Comparison of ENCODE assay signal across 15 mouse cellular contexts in genomic region chr9:45398336-45398735, GRCm38 (mm10). TPM values are rescaled to one million over a fixed set of nuclear protein-coding genes. Genes with fewer than 3 reads are reported as not detected.
DNase-seq lines count a peak whose midpoint lies in the region; ATAC-seq and TF ChIP-seq lines count a peak whose summit lies in the region.
"Had no signal": no experiment of that assay in that cellular context is flagged by ENCODE, and none has a peak within 500 bp of the region (broad histone marks: within the 10 kb centered on the region; RNA-seq: fewer than 3 reads in every experiment).

No protein-coding gene starts in this region.

- H3K9ac ChIP-seq in hindbrain, embryonic 13.5 days: no peak overlapping the region
- H3K9ac ChIP-seq: lung, embryonic 15.5 days had no signal

- WGBS in hindbrain, embryonic 13.5 days: 65% methylated on average over 1 of the region's 1 CpGs

- peaks cover 31% of the 10 kb centered on the region for H3K36me3 ChIP-seq in hindbrain, embryonic 13.5 days
- H3K36me3 ChIP-seq: lung, embryonic 15.5 days had no signal

- no peaks in the 10 kb centered on the region for H3K9me3 ChIP-seq in hindbrain, embryonic 13.5 days
- H3K9me3 ChIP-seq: lung, embryonic 15.5 days; midbrain, embryonic 10.5 days had no signal

- intact Hi-C loops in gastrocnemius, adult 2 months (cut with DNase I): no loop called here
- intact Hi-C loops in gastrocnemius, postnatal 36 days (cut with DNase I): no loop called here

- ATAC-seq in hindbrain, embryonic 13.5 days (ENCODE audit: low FRiP score): no peak

- peaks cover 7% of the 10 kb centered on the region; the same call in 1 of the 2 replicates for H3K27me3 ChIP-seq in hindbrain, embryonic 13.5 days
- H3K27me3 ChIP-seq: lung, embryonic 15.5 days had no signal

- H3K4me3 ChIP-seq in gastrocnemius, adult 2 months: no peak overlapping the region
- H3K4me3 ChIP-seq in hindbrain, embryonic 13.5 days: no peak overlapping the region
- H3K4me3 ChIP-seq: erythroblast, embryonic 14.5 days; lung, embryonic 15.5 days; midbrain, embryonic 10.5 days had no signal

- H3K4me2 ChIP-seq in hindbrain, embryonic 13.5 days: no peak overlapping the region
- H3K4me2 ChIP-seq: lung, embryonic 15.5 days had no signal

- DNase-seq in gastrocnemius, adult 2 months: peak; percentile 67
- no peak for DNase-seq in gastrocnemius, postnatal 36 days
- DNase-seq in brain, adult 2 months (ENCODE audit: low read depth, low spot score): peak; percentile 83
- peak; percentile 81 to 89 for DNase-seq in cerebellum, postnatal 25 days
- peak; percentile 69 to 81 for DNase-seq in kidney, postnatal 36 days
- DNase-seq in thymus, postnatal 36 days: no peak
- DNase-seq in layer of hippocampus, adult 9-10 months (ENCODE audit: low spot score): no peak
- DNase-seq: heart, adult 18-20 months; layer of hippocampus, adult 9-11 months; thymus, adult 2 months had no signal

- TF ChIP-seq CTCF in gastrocnemius, adult 2 months (IDR thresholded peaks at IDR 0.05): no peak

- H3K27ac ChIP-seq in gastrocnemius, adult 2 months: no peak overlapping the region
- no peak overlapping the region for H3K27ac ChIP-seq in hindbrain, embryonic 13.5 days
- H3K27ac ChIP-seq: lung, embryonic 15.5 days; midbrain, embryonic 10.5 days had no signal

- no peaks in the 10 kb centered on the region for H3K4me1 ChIP-seq in hindbrain, embryonic 13.5 days (replicated peaks)
- H3K4me1 ChIP-seq: lung, embryonic 15.5 days; midbrain, embryonic 10.5 days had no signal

RNA-seq across cellular contexts. Expression of gene Fxyd2, which starts 1.1 kb away (rescaled TPM):
- 1 to 10 TPM in 1 of 2 experiments, under 1 TPM in 1; 0.82 to 1.7 TPM for total RNA-seq in gastrocnemius, adult 2 months (2021)
- total RNA-seq in gastrocnemius, postnatal 36 days (2021): 1 to 10 TPM; 1.4 to 2.6 TPM
- polyA plus RNA-seq in hindbrain, embryonic 13.5 days (2015; fragmentation: Nextera tagmentation; extraction: Ambion mirVana): 4.5 and 6.4 TPM in 2 replicates
- total RNA-seq: liver, adult 2 months had no signal
- polyA plus RNA-seq: erythroblast, embryonic 14.5 days had no signal

RNA-seq across cellular contexts. Expression of gene Dscaml1, which starts 28.1 kb away (rescaled TPM):
- total RNA-seq in gastrocnemius, adult 2 months (2021): not detected
- not detected for total RNA-seq in gastrocnemius, postnatal 36 days (2021)
- polyA plus RNA-seq in hindbrain, embryonic 13.5 days (2015; fragmentation: Nextera tagmentation; extraction: Ambion mirVana): 11.1 and 11.2 TPM in 2 replicates
- polyA plus RNA-seq: erythroblast, embryonic 14.5 days had no signal

RNA-seq across cellular contexts. Expression of gene Fxyd6, which starts 28.4 kb away (rescaled TPM):
- 10 to 100 TPM; 26.7 to 84.7 TPM for total RNA-seq in gastrocnemius, adult 2 months (2021)
- 10 to 100 TPM; 24.2 to 33.4 TPM for total RNA-seq in gastrocnemius, postnatal 36 days (2021)
- 354 and 379 TPM in 2 replicates for polyA plus RNA-seq in hindbrain, embryonic 13.5 days (2015; fragmentation: Nextera tagmentation; extraction: Ambion mirVana)
- polyA plus RNA-seq: erythroblast, embryonic 14.5 days had no signal

Comparison
In these comparisons a context has a peak if more than half of its experiments do, and no peak if none do; other contexts are left out.
1. DNase-seq: peak in gastrocnemius, adult 2 months (single experiment), brain, adult 2 months (single experiment), cerebellum, postnatal 25 days (2 of 2) and kidney, postnatal 36 days (2 of 2); none in gastrocnemius, postnatal 36 days (0 of 2), thymus, postnatal 36 days (0 of 2) and layer of hippocampus, adult 9-10 months (single experiment).